10 mouse cellular contexts compared by ENCODE assay signal in the genomic region with DNA sequence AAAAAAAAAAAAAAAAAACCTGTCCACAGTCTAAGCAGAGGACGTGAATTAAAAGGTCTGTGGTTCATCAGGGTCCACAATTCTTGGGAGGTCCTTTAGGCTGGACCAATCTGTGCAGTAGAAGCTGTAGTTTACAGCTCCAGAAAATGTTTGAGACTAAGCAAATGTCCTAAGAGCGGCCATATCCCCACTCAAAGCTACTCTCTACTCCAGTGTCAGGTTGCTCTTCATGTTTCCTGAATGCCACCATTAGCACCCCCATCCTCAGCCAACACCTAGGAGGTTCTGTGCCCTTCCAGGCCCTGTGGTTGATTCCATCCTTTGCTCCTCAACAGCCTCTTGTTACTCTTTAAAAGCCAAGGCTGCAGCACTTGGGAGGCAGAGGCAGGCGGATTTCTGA. TPM values are rescaled to one million over a fixed set of nuclear protein-coding genes. Genes with fewer than 3 reads are reported as not detected.
DNase-seq lines count a peak whose midpoint lies in the region; ATAC-seq and TF ChIP-seq lines count a peak whose summit lies in the region.
"Had no signal": no experiment of that assay in that cellular context is flagged by ENCODE, and none has a peak within 500 bp of the region (broad histone marks: within the 10 kb centered on the region; RNA-seq: fewer than 3 reads in every experiment).

No protein-coding gene starts in this region.

- intact Hi-C loops in heart, postnatal 25 days (cut with DNase I) = loop anchor here (10.0 kb wide), 1 partner anchor 248 kb away; no protein-coding TSS in a partner anchor

- H3K4me1 ChIP-seq in heart, embryonic 12.5 days (replicated peaks) = peaks cover 11% of the 10 kb centered on the region
- peaks cover 28% of the 10 kb centered on the region for H3K4me1 ChIP-seq in G1E (ENCODE audit: insufficient read depth, low read depth, low read length)
- peaks cover 12% of the 10 kb centered on the region for H3K4me1 ChIP-seq in hindbrain, embryonic 12.5 days
- peaks cover 14% of the 10 kb centered on the region for H3K4me1 ChIP-seq in midbrain, embryonic 12.5 days

- no peaks in the 10 kb centered on the region for H3K9me3 ChIP-seq in heart, embryonic 12.5 days (replicated peaks)
- no peaks in the 10 kb centered on the region for H3K9me3 ChIP-seq in G1E (replicated peaks)
- no peaks in the 10 kb centered on the region for H3K9me3 ChIP-seq in hindbrain, embryonic 12.5 days (replicated peaks)
- no peaks in the 10 kb centered on the region for H3K9me3 ChIP-seq in midbrain, embryonic 12.5 days

- H3K27ac ChIP-seq in heart, embryonic 12.5 days (ENCODE audit: poor library complexity, severe bottlenecking) = no peak overlapping the region
- H3K27ac ChIP-seq in hindbrain, embryonic 12.5 days = no peak overlapping the region
- H3K27ac ChIP-seq in midbrain, embryonic 12.5 days (replicated peaks) = no peak overlapping the region

- no peaks in the 10 kb centered on the region for H3K27me3 ChIP-seq in heart, embryonic 12.5 days (replicated peaks)
- no peaks in the 10 kb centered on the region for H3K27me3 ChIP-seq in G1E (ENCODE audit: insufficient read depth, low read length)
- H3K27me3 ChIP-seq in hindbrain, embryonic 12.5 days = no peaks in the 10 kb centered on the region
- H3K27me3 ChIP-seq in midbrain, embryonic 12.5 days = no peaks in the 10 kb centered on the region

- peaks cover 39% of the 10 kb centered on the region for H3K36me3 ChIP-seq in heart, embryonic 12.5 days
- H3K36me3 ChIP-seq in G1E (replicated peaks) = peaks cover 45% of the 10 kb centered on the region
- peaks cover 32% of the 10 kb centered on the region for H3K36me3 ChIP-seq in hindbrain, embryonic 12.5 days
- peaks cover 31% of the 10 kb centered on the region for H3K36me3 ChIP-seq in midbrain, embryonic 12.5 days

- H3K9ac ChIP-seq in heart, embryonic 12.5 days = peak overlapping the region; percentile 90
- peak overlapping the region; percentile 84 for H3K9ac ChIP-seq in hindbrain, embryonic 12.5 days
- H3K9ac ChIP-seq in midbrain, embryonic 12.5 days (replicated peaks) = peak overlapping the region; percentile 80; the same call in 1 of the 2 replicates

- H3K4me3 ChIP-seq in heart, embryonic 12.5 days = peak overlapping the region; percentile 85
- peak overlapping the region; percentile 98 for H3K4me3 ChIP-seq in G1E (ENCODE audit: low read depth, low read length)
- H3K4me3 ChIP-seq in hindbrain, embryonic 12.5 days = peak overlapping the region; percentile 75
- peak overlapping the region; percentile 84 for H3K4me3 ChIP-seq in midbrain, embryonic 12.5 days

- H3K4me2 ChIP-seq in heart, embryonic 12.5 days = peak overlapping the region; percentile 80
- peak overlapping the region; percentile 70 for H3K4me2 ChIP-seq in hindbrain, embryonic 12.5 days (replicated peaks)
- peak overlapping the region; percentile 83 for H3K4me2 ChIP-seq in midbrain, embryonic 12.5 days (replicated peaks)

- 42% methylated on average over 3 of the region's 3 CpGs for WGBS in heart, embryonic 12.5 days
- WGBS in hindbrain, embryonic 12.5 days = 53% methylated on average over 3 of the region's 3 CpGs
- WGBS in midbrain, embryonic 12.5 days = 61% methylated on average over 3 of the region's 3 CpGs

- TF ChIP-seq CTCF in G1E (IDR thresholded peaks at IDR 0.05; ENCODE audit: low read depth, low read length) = no peak

- ATAC-seq in heart, embryonic 12.5 days (ENCODE audit: insufficient number of reproducible peaks, low FRiP score) = no peak
- no peak for ATAC-seq in G1E (ENCODE audit: extremely low read depth, insufficient number of reproducible peaks, low FRiP score, poor library complexity, severe bottlenecking)
- ATAC-seq in hindbrain, embryonic 12.5 days (ENCODE audit: low FRiP score) = peak; percentile 32; the same call in 1 of the 2 replicates
- no peak for ATAC-seq in midbrain, embryonic 12.5 days (ENCODE audit: low FRiP score, low read depth)

- no peak for DNase-seq in heart, postnatal 25 days (ENCODE audit: low spot score)
- DNase-seq in G1E (ENCODE audit: low spot score) = no peak
- DNase-seq in urinary bladder, postnatal 36 days (ENCODE audit: low spot score in 2 of 2) = no peak
- DNase-seq in embryo, embryonic 9.5 days (ENCODE audit: extremely low spot score) = no peak
- no peak for DNase-seq in frontal cortex, postnatal 10 days (ENCODE audit: low spot score in 2 of 2)

RNA-seq across cellular contexts. Expression of gene Tyms, which starts 1.0 kb away (rescaled TPM):
- 120 and 123 TPM in 2 replicates for polyA plus RNA-seq in heart, embryonic 12.5 days (2016; fragmentation: Nextera tagmentation; extraction: Ambion mirVana)
- 1 to 10 TPM; 2.4 to 5.2 TPM for total RNA-seq in heart, postnatal 25 days (2021)
- total RNA-seq in G1E (2014; fragmentation: Nextera tagmentation) (98.4 and 101 TPM in 2 replicates), G1E (2017) (178 and 204 TPM in 2 replicates)
- polyA plus RNA-seq in G1E (2012) = 23.0 and 31.9 TPM in 2 replicates
- polyA plus RNA-seq in hindbrain, embryonic 12.5 days (2016; fragmentation: Nextera tagmentation; extraction: Ambion mirVana) = 146 and 164 TPM in 2 replicates
- 182 and 188 TPM in 2 replicates for polyA plus RNA-seq in midbrain, embryonic 12.5 days (2016; fragmentation: Nextera tagmentation; extraction: Ambion mirVana)

RNA-seq across cellular contexts. Expression of gene Garem2, which starts 32.6 kb away (rescaled TPM):
- 0.40 and 0.51 TPM in 2 replicates for polyA plus RNA-seq in heart, embryonic 12.5 days (2016; fragmentation: Nextera tagmentation; extraction: Ambion mirVana)
- total RNA-seq in heart, postnatal 25 days (2021) = under 1 TPM; 0.05 to 0.11 TPM
- total RNA-seq in G1E (2014; fragmentation: Nextera tagmentation) (not detected in 2 replicates), G1E (2017) (under 0.01 and 0.06 TPM in 2 replicates)
- polyA plus RNA-seq in G1E (2012) = not detected in 2 replicates
- polyA plus RNA-seq in hindbrain, embryonic 12.5 days (2016; fragmentation: Nextera tagmentation; extraction: Ambion mirVana) = 30.3 and 31.7 TPM in 2 replicates
- polyA plus RNA-seq in midbrain, embryonic 12.5 days (2016; fragmentation: Nextera tagmentation; extraction: Ambion mirVana) = 24.9 and 26.9 TPM in 2 replicates
- total RNA-seq: megakaryocyte progenitor cell, adult 5-6 weeks had no signal

RNA-seq across cellular contexts. Expression of gene 3110082J24Rik, which starts 33.5 kb away (rescaled TPM):
- not detected in 2 replicates for polyA plus RNA-seq in heart, embryonic 12.5 days (2016; fragmentation: Nextera tagmentation; extraction: Ambion mirVana)
- not detected for total RNA-seq in heart, postnatal 25 days (2021)
- total RNA-seq in G1E (2014; fragmentation: Nextera tagmentation) (not detected in 2 replicates), G1E (2017) (not detected in 2 replicates)
- polyA plus RNA-seq in G1E (2012) = not detected in 2 replicates
- 4.7 and 6.8 TPM in 2 replicates for polyA plus RNA-seq in hindbrain, embryonic 12.5 days (2016; fragmentation: Nextera tagmentation; extraction: Ambion mirVana)
- 7.2 and 7.6 TPM in 2 replicates for polyA plus RNA-seq in midbrain, embryonic 12.5 days (2016; fragmentation: Nextera tagmentation; extraction: Ambion mirVana)
- total RNA-seq: megakaryocyte progenitor cell, adult 5-6 weeks had no signal

RNA-seq across cellular contexts. Expression of gene Il6, which starts 59.5 kb away (rescaled TPM):
- polyA plus RNA-seq in heart, embryonic 12.5 days (2016; fragmentation: Nextera tagmentation; extraction: Ambion mirVana) = 0.43 TPM in 1 of 2 replicates, not detected in the other
- not detected for total RNA-seq in heart, postnatal 25 days (2021)
- total RNA-seq in G1E (2014; fragmentation: Nextera tagmentation) (not detected in 2 replicates), G1E (2017) (0.16 TPM in 1 of 2 replicates, not detected in the other)
- polyA plus RNA-seq in G1E (2012) = not detected in 2 replicates
- polyA plus RNA-seq in hindbrain, embryonic 12.5 days (2016; fragmentation: Nextera tagmentation; extraction: Ambion mirVana) = not detected in 2 replicates
- 0.14 TPM in 1 of 2 replicates, not detected in the other for polyA plus RNA-seq in midbrain, embryonic 12.5 days (2016; fragmentation: Nextera tagmentation; extraction: Ambion mirVana)
- polyA plus RNA-seq: cortical plate, adult 2 months had no signal

Comparison
In these comparisons a context has a peak if more than half of its experiments do, and no peak if none do; other contexts are left out.
1. RNA of gene Garem2, which starts 32.6 kb away (polyA plus RNA-seq): 30.3 to 31.7 TPM in hindbrain, embryonic 12.5 days and 24.9 to 26.9 TPM in midbrain, embryonic 12.5 days; 0.40 to 0.51 TPM in heart, embryonic 12.5 days and not detected in G1E; every median in the first group is over 10 times any median in the second.
2. Peak in every context shown above with its lines, with median percentiles within 50 percentile points of each other: H3K4me2 ChIP-seq, H3K4me3 ChIP-seq and H3K9ac ChIP-seq.